Mouse (Mus musculus) lung, postnatal 0 days (tissue): ENCODE measurements around the gene Olfr523. TPM values are rescaled to one million over a fixed set of nuclear protein-coding genes. Genes with fewer than 3 reads are reported as not detected.
A peak's percentile ranks its signal among the peaks of the same experiment; 100 is the strongest.

Source experiments
- ATAC-seq: fragments of 200-750 bp; cut with Nextera tagmentation; 2 replicates; pipeline ENCODE4 v1.8.0; 2017; ENCODE audit warnings: moderate library complexity
- DNase-seq: peaks from one replicate; pipeline ENCODE4 v3.0.0-alpha.2; 2016; ENCODE audit warnings: low spot score
- H3K27ac ChIP-seq: fragments of 300-500 bp; sonication (generic); 2 replicates; pipeline ENCODE4 v1.5.1; 2014; ENCODE audit warnings: antibody characterized with exemption, mild to moderate bottlenecking, low read length, mixed read lengths
- H3K27me3 ChIP-seq: fragments of 300-500 bp; sonication (generic); replicated peaks from 2 replicates; pipeline ENCODE4 v1.6.1; 2014; ENCODE audit warnings: low read length, mixed read lengths; ENCODE audit not compliant: insufficient read depth
- H3K36me3 ChIP-seq: fragments of 300-500 bp; sonication (generic); 2 replicates; pipeline ENCODE4 v1.6.1; 2014; ENCODE audit warnings: low read length, mixed read lengths; ENCODE audit not compliant: insufficient read depth
- H3K4me1 ChIP-seq: fragments of 300-500 bp; sonication (generic); 2 replicates; pipeline ENCODE4 v1.6.1; 2014; ENCODE audit warnings: antibody characterized with exemption, low read depth, low read length, mixed read lengths; ENCODE audit not compliant: insufficient read depth
- H3K4me2 ChIP-seq: fragments of 300-500 bp; sonication (generic); replicated peaks from 2 replicates; pipeline ENCODE4 v1.6.1; 2014; ENCODE audit warnings: low read depth, mild to moderate bottlenecking, low read length, moderate library complexity, mixed read lengths
- H3K4me3 ChIP-seq: fragments of 300-500 bp; sonication (generic); 2 replicates; pipeline ENCODE4 v1.5.1; 2014; ENCODE audit warnings: low read depth, low read length
- H3K9ac ChIP-seq: fragments of 300-500 bp; sonication (generic); replicated peaks from 2 replicates; pipeline ENCODE4 v1.6.1; 2014; ENCODE audit warnings: low read depth, mild to moderate bottlenecking
- H3K9me3 ChIP-seq: fragments of 300-500 bp; sonication (generic); 2 replicates; pipeline ENCODE4 v1.6.1; 2016; ENCODE audit warnings: low read length, mixed read lengths
- CTCF ChIP-seq: IDR thresholded peaks from 2 replicates; pipeline ENCODE4 v1.5.1; 2016; ENCODE audit warnings: antibody characterized with exemption, mild to moderate bottlenecking
- EP300 ChIP-seq: IDR thresholded peaks from 2 replicates; pipeline ENCODE4 v1.6.1; 2016; ENCODE audit warnings: antibody characterized with exemption, mild to moderate bottlenecking, control low read depth
- WGBS: fragments of 180-500 bp; shearing (Covaris S2); extraction: QIAGEN DNeasy Blood & Tissue Kit; methylation state at CpG from one replicate; pipeline ENCODE4 v1.1.7; 2014; 5-methylcytosine and 5-hydroxymethylcytosine counted together
- polyA plus RNA-seq: library from polyadenylated mRNA; unstranded; fragments of >200 nt; fragmentation: Nextera tagmentation; extraction: Ambion mirVana; gene quantifications from 2 replicates; pipeline ENCODE4 v1.2.1, GENCODE M21; 2015

Gene Olfr523
- polyA plus RNA-seq, 1 experiment from 2014 or later, result not detected

DNA sequence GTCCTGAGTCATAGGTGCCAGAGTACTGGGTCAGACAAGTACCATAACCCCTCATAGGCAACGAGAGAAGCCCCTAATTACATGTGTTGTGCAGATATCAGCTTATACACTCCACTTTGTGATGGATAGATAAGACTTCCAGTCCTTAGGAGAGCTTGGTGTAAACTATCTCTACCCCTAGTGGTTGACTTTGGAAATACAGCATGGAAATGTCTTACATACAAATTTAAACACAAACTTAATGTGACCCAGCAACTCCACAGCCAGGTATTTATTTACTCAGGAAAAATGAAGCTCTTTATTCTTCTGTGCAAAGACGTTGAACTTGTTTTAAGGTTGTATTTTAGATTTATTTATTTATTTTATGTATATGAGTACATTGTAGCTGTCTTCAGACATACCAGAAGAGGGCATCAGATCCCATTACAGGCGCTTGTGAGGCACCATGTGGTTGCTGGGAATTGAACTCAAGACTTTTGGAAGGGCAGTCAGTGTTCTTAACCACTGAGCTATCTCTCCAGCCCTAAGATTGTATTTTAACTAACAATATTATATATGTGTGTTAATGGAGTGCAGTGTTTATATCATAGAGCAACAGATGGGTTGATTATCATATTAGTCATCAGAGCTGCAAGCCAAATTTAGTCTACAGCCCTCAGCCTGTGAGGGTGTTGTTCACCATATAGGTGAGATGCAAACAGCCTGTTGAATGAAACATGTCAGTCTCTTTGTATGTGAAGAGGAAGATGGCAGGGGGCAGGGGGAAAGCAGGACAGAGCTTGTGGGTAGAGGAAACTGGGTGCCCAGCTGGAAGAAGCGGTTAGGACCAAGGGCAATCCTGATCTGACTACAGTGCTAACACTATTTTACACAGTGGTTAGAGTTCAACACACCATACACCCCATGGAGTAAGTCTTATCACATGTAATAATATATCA is 15.6 kb downstream of the Olfr523 start:
- H3K9ac ChIP-seq, result no peak overlapping the region
- no peak overlapping the region for H3K4me2 ChIP-seq
- 47% methylated on average over 4 of the region's 4 CpGs for WGBS
- H3K27ac ChIP-seq, result no peak overlapping the region
- no peaks in the 10 kb centered on the region for H3K9me3 ChIP-seq
- no peaks in the 10 kb centered on the region for H3K27me3 ChIP-seq
- H3K4me1 ChIP-seq, result no peaks in the 10 kb centered on the region
- H3K36me3 ChIP-seq, result no peaks in the 10 kb centered on the region
- DNase-seq (peak; percentile 27), ATAC-seq (no peak)
- TF ChIP-seq EP300 (no peak), CTCF (peak; percentile 60)
- no peak overlapping the region for H3K4me3 ChIP-seq

DNA sequence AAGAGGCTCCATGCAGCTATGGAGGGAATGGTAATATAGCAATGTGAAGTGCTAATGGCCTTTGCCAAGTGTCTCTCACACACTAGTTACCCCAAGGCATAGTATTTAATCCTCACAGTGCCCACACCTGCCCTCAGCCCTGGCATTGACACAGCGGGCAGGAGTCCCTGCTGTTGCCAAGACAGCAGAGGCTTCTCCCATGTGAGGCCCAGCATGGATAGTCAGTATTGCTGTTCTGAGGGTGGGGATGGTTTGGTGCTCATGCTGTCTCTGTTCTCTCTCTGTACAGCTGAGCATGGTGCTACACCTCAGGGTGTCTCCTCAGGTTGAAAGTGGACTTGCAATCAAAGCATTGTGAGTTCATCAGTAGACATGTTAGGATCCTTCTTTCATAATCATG is 17.4 kb downstream of the Olfr523 start:
- Histone ChIP-seq H3K4me1 (no peaks in the 10 kb centered on the region), H3K9ac (no peak overlapping the region), H3K27ac (no peak overlapping the region), H3K4me2 (no peak overlapping the region), H3K4me3 (no peak overlapping the region), H3K27me3 (no peaks in the 10 kb centered on the region), H3K9me3 (no peaks in the 10 kb centered on the region), H3K36me3 (no peaks in the 10 kb centered on the region)
- DNase-seq (no peak), ATAC-seq (no peak)
- TF ChIP-seq CTCF (no peak), EP300 (no peak)
- 59% methylated on average over 1 of the region's 1 CpGs for WGBS

DNA sequence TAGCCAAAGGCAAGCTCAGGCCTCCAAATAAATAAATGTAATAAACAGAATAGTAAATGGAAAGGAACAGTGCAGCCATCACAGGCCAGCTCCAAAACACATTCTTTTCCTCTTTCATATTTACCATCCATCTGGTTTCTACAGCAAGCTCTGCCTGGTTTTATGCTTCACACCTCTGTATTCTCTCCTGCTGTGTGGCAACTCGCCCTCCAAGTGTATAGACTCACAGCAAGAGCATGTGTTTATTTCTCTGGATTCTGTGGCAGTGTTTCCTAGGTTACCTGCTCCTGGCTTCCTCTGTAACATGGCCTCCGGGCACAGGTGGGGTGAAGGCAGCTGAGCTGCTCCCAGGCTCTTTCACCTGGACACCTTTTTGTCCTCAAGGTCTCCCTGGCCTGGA is 19.4 kb downstream of the Olfr523 start:
- Histone ChIP-seq H3K27me3 (no peaks in the 10 kb centered on the region), H3K4me1 (no peaks in the 10 kb centered on the region), H3K4me3 (no peak overlapping the region), H3K4me2 (no peak overlapping the region), H3K36me3 (no peaks in the 10 kb centered on the region), H3K9ac (no peak overlapping the region), H3K9me3 (no peaks in the 10 kb centered on the region), H3K27ac (no peak overlapping the region)
- 43% methylated on average over 2 of the region's 2 CpGs for WGBS
- DNase-seq, result no peak
- TF ChIP-seq EP300 (no peak), CTCF (no peak)
- no peak for ATAC-seq

DNA sequence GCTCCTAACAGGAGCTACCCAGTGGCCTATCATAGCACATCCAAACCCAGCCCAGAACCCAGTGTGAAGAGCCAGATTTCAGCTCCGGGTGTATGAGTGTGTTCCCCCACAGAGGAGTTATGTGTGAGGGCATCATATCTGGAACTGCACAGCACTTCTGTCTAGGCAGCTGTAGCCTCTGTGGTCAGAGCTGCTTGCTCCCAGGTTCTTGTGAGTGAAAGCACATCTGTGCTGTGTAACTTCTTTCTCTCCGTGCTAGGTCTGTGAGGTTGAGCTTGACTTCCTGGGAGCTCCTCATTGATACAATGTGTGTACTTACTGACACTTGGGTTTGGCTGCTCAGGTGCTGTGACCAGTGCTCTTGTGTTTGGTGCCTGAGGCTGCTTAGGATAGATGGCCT is 19.8 kb downstream of the Olfr523 start:
- H3K9ac ChIP-seq, result no peak overlapping the region
- no peaks in the 10 kb centered on the region for H3K9me3 ChIP-seq
- no peak overlapping the region for H3K4me2 ChIP-seq
- TF ChIP-seq EP300, result no peak
- no peak for TF ChIP-seq CTCF
- DNase-seq, result no peak
- no peak overlapping the region for H3K4me3 ChIP-seq
- H3K27me3 ChIP-seq, result no peaks in the 10 kb centered on the region
- no peaks in the 10 kb centered on the region for H3K36me3 ChIP-seq
- ATAC-seq, result no peak
- no peaks in the 10 kb centered on the region for H3K4me1 ChIP-seq
- WGBS, result 62% methylated on average over 2 of the region's 2 CpGs
- H3K27ac ChIP-seq, result no peak overlapping the region

DNA sequence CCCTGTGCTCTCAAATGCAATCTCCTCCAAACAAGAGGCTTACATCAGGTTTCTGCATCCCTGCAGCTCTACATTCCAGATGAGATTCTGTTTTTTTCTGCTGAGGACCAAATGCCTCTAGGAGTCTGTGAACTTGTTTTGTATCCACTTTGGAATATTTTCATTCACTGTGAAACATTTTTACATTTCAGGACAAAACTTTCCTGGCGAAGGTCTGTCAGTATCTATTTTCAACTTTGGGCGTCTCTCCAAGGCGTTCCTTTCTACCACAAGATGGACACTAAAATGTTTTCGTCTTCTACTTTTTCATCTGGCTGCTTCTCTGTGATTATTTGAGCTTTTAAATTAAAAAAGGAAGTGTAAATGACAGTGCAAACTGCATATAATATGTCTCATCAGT is 21.0 kb downstream of the Olfr523 start:
- 84% methylated on average over 4 of the region's 4 CpGs for WGBS
- Histone ChIP-seq H3K36me3 (no peaks in the 10 kb centered on the region), H3K27me3 (no peaks in the 10 kb centered on the region), H3K4me1 (no peaks in the 10 kb centered on the region), H3K9me3 (no peaks in the 10 kb centered on the region), H3K27ac (no peak overlapping the region), H3K4me3 (no peak overlapping the region), H3K9ac (no peak overlapping the region), H3K4me2 (no peak overlapping the region)
- no peak for ATAC-seq
- no peak for DNase-seq
- TF ChIP-seq EP300, result no peak
- no peak for TF ChIP-seq CTCF

DNA sequence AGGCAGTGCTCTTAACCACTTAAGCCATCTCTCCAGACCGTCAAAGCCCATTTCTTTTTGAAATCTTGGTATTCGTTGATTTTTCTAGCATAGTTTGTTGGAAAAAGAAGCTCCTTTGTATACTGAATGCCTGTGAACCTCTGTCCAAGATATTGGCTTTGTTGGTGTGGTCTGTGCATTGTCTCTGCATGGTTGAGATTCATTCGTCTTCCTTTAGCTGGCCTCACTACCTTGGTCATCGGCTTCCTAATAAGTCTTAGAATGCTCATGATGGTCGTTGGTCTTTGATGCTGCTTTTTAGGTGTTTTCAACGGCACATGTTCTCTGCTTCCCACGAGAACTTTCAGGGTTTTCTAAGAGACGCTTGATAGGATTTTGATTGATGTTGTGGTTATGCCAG is 23.0 kb downstream of the Olfr523 start:
- no peaks in the 10 kb centered on the region for H3K4me1 ChIP-seq
- DNase-seq (no peak), ATAC-seq (no peak)
- no peak overlapping the region for H3K4me2 ChIP-seq
- no peaks in the 10 kb centered on the region for H3K36me3 ChIP-seq
- no peaks in the 10 kb centered on the region for H3K27me3 ChIP-seq
- H3K27ac ChIP-seq, result no peak overlapping the region
- H3K4me3 ChIP-seq, result no peak overlapping the region
- TF ChIP-seq EP300 (no peak), CTCF (no peak)
- no peaks in the 10 kb centered on the region for H3K9me3 ChIP-seq
- WGBS, result 73% methylated on average over 8 of the region's 8 CpGs
- H3K9ac ChIP-seq, result no peak overlapping the region
